Mouse (Mus musculus) WW6 (cell line): ENCODE measurements around the gene Gm49711.
A peak's percentile ranks its signal among the peaks of the same experiment; 100 is the strongest.

Experiments used
- DNase-seq: peaks from one replicate; pipeline ENCODE4 v3.0.0-alpha.2; 2013; ENCODE audit warnings: low read depth, low spot score

Gene Gm49711

GRCm38 (mm10) chr16:92057852-92058643, at the start of gene Gm49711, which contains the start of the genes Mrps6 and Slc5a3:
Gm49711 (plus strand) TSS chr16:92058316.
Mrps6 (plus strand) TSS chr16:92058270.
Slc5a3 (plus strand) TSS chr16:92058322.
- DNase-seq = peak; percentile 61

GRCm38 (mm10) chr16:92009586-92009985, 48.5 kb upstream of the Gm49711 start:
- DNase-seq = no peak

GRCm38 (mm10) chr16:92016792-92017191, 41.3 kb upstream of the Gm49711 start:
- DNase-seq = no peak

GRCm38 (mm10) chr16:92019141-92020118, 38.7 kb upstream of the Gm49711 start:
- DNase-seq = no peak

- DNase-seq = no peak
Observed at GRCm38 (mm10) chr16:92021656-92022400, 36.3 kb upstream of the Gm49711 start.

- no peak for DNase-seq
Observed at GRCm38 (mm10) chr16:92022494-92023283, 35.4 kb upstream of the Gm49711 start.

- DNase-seq = no peak
Observed at GRCm38 (mm10) chr16:92033286-92033685, 24.8 kb upstream of the Gm49711 start.

GRCm38 (mm10) chr16:92034676-92035075, 23.4 kb upstream of the Gm49711 start:
- DNase-seq = no peak

GRCm38 (mm10) chr16:92036701-92037100, 21.4 kb upstream of the Gm49711 start:
- DNase-seq = no peak

- DNase-seq = no peak
Observed at GRCm38 (mm10) chr16:92037891-92038607, 20.1 kb upstream of the Gm49711 start.

- no peak for DNase-seq
Observed at GRCm38 (mm10) chr16:92039421-92039820, 18.7 kb upstream of the Gm49711 start.

- DNase-seq = no peak
Observed at GRCm38 (mm10) chr16:92039966-92040365, 18.1 kb upstream of the Gm49711 start.

GRCm38 (mm10) chr16:92051777-92052310, 6.3 kb upstream of the Gm49711 start:
- DNase-seq = no peak

GRCm38 (mm10) chr16:92052569-92052968, 5.5 kb upstream of the Gm49711 start:
- DNase-seq = no peak

- no peak for DNase-seq
Observed at GRCm38 (mm10) chr16:92056711-92057110, 1.4 kb upstream of the Gm49711 start.

GRCm38 (mm10) chr16:92057456-92057851, 662 bp upstream of the Gm49711 start:
- no peak for DNase-seq

- no peak for DNase-seq
Observed at GRCm38 (mm10) chr16:92058644-92059620, 816 bp downstream of the Gm49711 start.

- no peak for DNase-seq
Observed at GRCm38 (mm10) chr16:92060213-92060612, 2.1 kb downstream of the Gm49711 start.

GRCm38 (mm10) chr16:92061586-92061985, 3.5 kb downstream of the Gm49711 start:
- no peak for DNase-seq
